8 mouse cellular contexts compared by ENCODE assay signal in genomic region chr4:137085083-137085810, GRCm38 (mm10). TPM values are rescaled to one million over a fixed set of nuclear protein-coding genes. Genes with fewer than 3 reads are reported as not detected.
DNase-seq lines count a peak whose midpoint lies in the region; ATAC-seq and TF ChIP-seq lines count a peak whose summit lies in the region.

No protein-coding gene starts in this region.

- DNase-seq in forebrain, postnatal 0 days, result peak; percentile 38
- DNase-seq in retina, embryonic 14.5 days (ENCODE audit: low spot score), result peak; percentile 24
- no peak for DNase-seq in retina, postnatal 1 day
- DNase-seq in hindlimb bud, embryonic 11.5 days (ENCODE audit: extremely low spot score, low read depth, low spot score), result peak; percentile 33
- peak; percentile 39 for DNase-seq in right cerebral cortex, postnatal 4 days
- no peak for DNase-seq in midbrain, embryonic 10.5 days (ENCODE audit: low spot score)
- no peak for DNase-seq in heart, adult 11 months

- H3K4me1 ChIP-seq in forebrain, postnatal 0 days (ENCODE audit: insufficient read depth), result no peaks in the 10 kb centered on the region
- H3K4me1 ChIP-seq in forebrain, embryonic 12.5 days, result peaks cover 4% of the 10 kb centered on the region; the same call in 1 of the 2 replicates
- H3K4me1 ChIP-seq in midbrain, embryonic 10.5 days, result peaks cover 7% of the 10 kb centered on the region

- no peak overlapping the region for H3K27ac ChIP-seq in forebrain, postnatal 0 days (ENCODE audit: low read depth, low read length)
- H3K27ac ChIP-seq in forebrain, embryonic 12.5 days, result no peak overlapping the region
- H3K27ac ChIP-seq in midbrain, embryonic 10.5 days (replicated peaks), result no peak overlapping the region

- H3K4me2 ChIP-seq in forebrain, postnatal 0 days (ENCODE audit: low read depth), result no peak overlapping the region
- H3K4me2 ChIP-seq in forebrain, embryonic 12.5 days, result no peak overlapping the region

- H3K9me3 ChIP-seq in forebrain, postnatal 0 days (ENCODE audit: low read length), result no peaks in the 10 kb centered on the region
- H3K9me3 ChIP-seq in forebrain, embryonic 12.5 days, result no peaks in the 10 kb centered on the region
- no peaks in the 10 kb centered on the region for H3K9me3 ChIP-seq in midbrain, embryonic 10.5 days (replicated peaks)

- no peak overlapping the region for H3K9ac ChIP-seq in forebrain, postnatal 0 days
- H3K9ac ChIP-seq in forebrain, embryonic 12.5 days, result no peak overlapping the region

- WGBS in forebrain, postnatal 0 days, result 35% methylated on average over 18 of the region's 18 CpGs
- WGBS in forebrain, embryonic 12.5 days, result 44% methylated on average over 18 of the region's 18 CpGs
- WGBS in midbrain, embryonic 10.5 days, result 53% methylated on average over 18 of the region's 18 CpGs

- no peaks in the 10 kb centered on the region for H3K36me3 ChIP-seq in forebrain, postnatal 0 days (ENCODE audit: insufficient read depth)
- H3K36me3 ChIP-seq in forebrain, embryonic 12.5 days (replicated peaks), result no peaks in the 10 kb centered on the region
- H3K36me3 ChIP-seq in midbrain, embryonic 10.5 days, result no peaks in the 10 kb centered on the region

- H3K4me3 ChIP-seq in forebrain, postnatal 0 days (ENCODE audit: low read depth, low read length), result no peak overlapping the region
- no peak overlapping the region for H3K4me3 ChIP-seq in forebrain, embryonic 12.5 days (replicated peaks)
- H3K4me3 ChIP-seq in midbrain, embryonic 10.5 days, result no peak overlapping the region

- no peak for ATAC-seq in forebrain, postnatal 0 days
- ATAC-seq in forebrain, embryonic 12.5 days (ENCODE audit: low FRiP score), result no peak

- TF ChIP-seq CTCF in forebrain, postnatal 0 days (IDR thresholded peaks at IDR 0.05; ENCODE audit: low read depth), result peak; percentile 60

- no peaks in the 10 kb centered on the region for H3K27me3 ChIP-seq in forebrain, postnatal 0 days (ENCODE audit: insufficient read depth, low read length)
- no peaks in the 10 kb centered on the region for H3K27me3 ChIP-seq in forebrain, embryonic 12.5 days
- 0 out of 2 replicates have a peak, but pooled peaks cover 4% of the 10 kb centered on the region for H3K27me3 ChIP-seq in midbrain, embryonic 10.5 days (ENCODE audit: low read depth, poor library complexity, severe bottlenecking)

RNA-seq across cellular contexts. Expression of gene Zbtb40, which starts 36.6 kb away (rescaled TPM):
- total RNA-seq in forebrain, postnatal 0 days (2014; rRNA removed), result 6.2 and 6.8 TPM in 2 replicates
- 0.58 and 0.87 TPM in 2 replicates for polyA plus RNA-seq in forebrain, postnatal 0 days (2015; fragmentation: Nextera tagmentation; extraction: Ambion mirVana)
- 6.6 and 8.3 TPM in 2 replicates for polyA plus RNA-seq in forebrain, embryonic 12.5 days (2016; fragmentation: Nextera tagmentation; extraction: Ambion mirVana)
- 4.9 and 5.0 TPM in 2 replicates for polyA plus RNA-seq in midbrain, embryonic 10.5 days (2016; fragmentation: Nextera tagmentation; extraction: Ambion mirVana)

Comparison
In these comparisons a context has a peak if more than half of its experiments do, and no peak if none do; other contexts are left out.
1. DNase-seq: peak in forebrain, postnatal 0 days (single experiment), retina, embryonic 14.5 days (single experiment), hindlimb bud, embryonic 11.5 days (single experiment) and right cerebral cortex, postnatal 4 days (single experiment); none in retina, postnatal 1 day (single experiment), midbrain, embryonic 10.5 days (single experiment) and heart, adult 11 months (single experiment).